Mouse (Mus musculus) brain, adult 10 weeks (tissue): Measurements from ENCODE around the gene Frk. TPM values are rescaled to one million over a fixed set of nuclear protein-coding genes. Genes with fewer than 3 reads are reported as not detected.

Experiments
- polyA plus RNA-seq: library from polyadenylated mRNA; stranded (reverse); fragments of 350-450 nt; fragmentation: Illumina TruSeq; extraction: RNeasy Lipid Tissue Mini Kit (QIAGEN cat#74804); gene quantifications from one replicate; pipeline ENCODE4 v1.2.3, GENCODE M21; 2015; ENCODE audit warnings: low read depth, low replicate concordance

Gene Frk
- 0.33 TPM for polyA plus RNA-seq

DNA sequence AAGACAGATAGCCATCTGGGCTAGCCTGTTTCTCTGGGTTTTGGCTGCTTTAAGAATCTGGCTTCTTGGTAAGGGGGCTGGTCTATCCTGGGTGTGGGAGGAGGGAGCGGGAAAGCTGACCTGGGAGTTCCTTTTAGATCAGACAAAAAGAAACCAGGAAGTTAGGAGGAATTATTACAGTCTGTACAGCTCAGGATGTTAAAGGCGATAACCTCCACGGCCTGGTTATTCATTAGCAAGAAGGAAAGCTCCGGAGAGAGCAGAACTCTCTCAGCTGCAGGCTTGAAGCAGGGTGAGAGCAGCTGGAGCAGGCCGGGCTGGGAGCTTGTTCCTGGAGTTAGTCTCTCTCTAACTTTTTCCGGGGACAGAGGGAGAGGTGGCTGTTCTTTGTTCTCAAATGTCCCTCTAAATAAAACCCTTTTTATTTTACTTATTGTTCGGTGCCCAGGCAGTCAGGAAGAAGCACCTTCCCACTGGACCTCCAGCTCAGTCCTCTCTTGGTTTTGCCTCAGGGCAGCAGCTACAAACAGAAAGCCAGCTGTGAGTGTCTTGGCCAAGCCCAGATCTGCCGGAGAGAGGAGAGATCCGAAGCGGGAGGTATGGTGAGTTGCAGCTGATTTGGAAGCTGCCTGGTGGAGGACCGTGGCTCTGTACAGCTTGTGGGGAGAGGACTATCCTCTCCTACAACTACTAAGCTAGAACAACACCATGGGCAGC, at the start of gene Frk:
Frk (plus strand) TSS at position 103 of the 717 bp plus-strand sequence.

Other genes with a start within 250 kb of the Frk start
- gene Tspyl1, start 201.2 kb upstream of the Frk start, polyA plus RNA-seq, result 142 TPM
- gene Tspyl4, start 186.0 kb upstream of the Frk start, polyA plus RNA-seq, result 548 TPM
- not detected for gene Col10a1, start 93.4 kb upstream of the Frk start, polyA plus RNA-seq
- gene Nt5dc1, start 64.8 kb upstream of the Frk start, polyA plus RNA-seq, result 3.5 TPM